Mouse (Mus musculus) midbrain, embryonic 10.5 days (tissue): ENCODE data around the gene Plppr2. TPM values are rescaled to one million over a fixed set of nuclear protein-coding genes. Genes with fewer than 3 reads are reported as not detected.

ENCODE experiments used
- polyA plus RNA-seq: library from polyadenylated mRNA; unstranded; fragments of >200 nt; fragmentation: Nextera tagmentation; extraction: Ambion mirVana; gene quantifications from 2 replicates; pipeline ENCODE4 v1.2.1, GENCODE M21; 2016

Plppr2 gene
- polyA plus RNA-seq, 1 experiment from 2014 or later = 14.7 TPM

Other genes starting within 250 kb of the Plppr2 start
- 52.2 and 58.9 TPM in 2 replicates for gene Ldlr, start 213.6 kb upstream of the Plppr2 start, polyA plus RNA-seq
- gene Spc24, start 176.7 kb upstream of the Plppr2 start, polyA plus RNA-seq = 146 and 175 TPM in 2 replicates
- gene Kank2, start 138.3 kb upstream of the Plppr2 start, polyA plus RNA-seq = 8.6 and 9.5 TPM in 2 replicates
- gene Angptl8, start 101.5 kb upstream of the Plppr2 start, polyA plus RNA-seq = 0.47 and 0.83 TPM in 2 replicates
- 22.0 and 23.5 TPM in 2 replicates for gene Dock6, start 84.4 kb upstream of the Plppr2 start, polyA plus RNA-seq
- 8.3 and 9.7 TPM in 2 replicates for gene Rab3d, start 18.8 kb upstream of the Plppr2 start, polyA plus RNA-seq
- gene Ccdc159, start 9.6 kb upstream of the Plppr2 start, polyA plus RNA-seq = 4.2 and 4.6 TPM in 2 replicates
- gene Tmem205, start 9.5 kb upstream of the Plppr2 start, polyA plus RNA-seq = 39.0 and 39.2 TPM in 2 replicates
- gene Swsap1, start 18.7 kb downstream of the Plppr2 start, polyA plus RNA-seq = 8.1 and 8.6 TPM in 2 replicates
- 8.9 and 10.2 TPM in 2 replicates for gene Epor, start 26.5 kb downstream of the Plppr2 start, polyA plus RNA-seq
- 3.0 and 3.7 TPM in 2 replicates for gene Rgl3, start 52.4 kb downstream of the Plppr2 start, polyA plus RNA-seq
- 5.7 and 6.3 TPM in 2 replicates for gene Ccdc151, start 65.6 kb downstream of the Plppr2 start, polyA plus RNA-seq
- gene Prkcsh, start 65.8 kb downstream of the Plppr2 start, polyA plus RNA-seq = 108 and 112 TPM in 2 replicates
- 16.7 and 26.8 TPM in 2 replicates for gene Elavl3, start 115.0 kb downstream of the Plppr2 start, polyA plus RNA-seq
- gene Gm49318, start 134.2 kb downstream of the Plppr2 start, polyA plus RNA-seq = not detected in 2 replicates
- 11.7 and 12.6 TPM in 2 replicates for gene Zfp653, start 134.3 kb downstream of the Plppr2 start, polyA plus RNA-seq
- 41.1 and 44.1 TPM in 2 replicates for gene Ecsit, start 148.4 kb downstream of the Plppr2 start, polyA plus RNA-seq
- 1.0 and 3.0 TPM in 2 replicates for gene Cnn1, start 162.2 kb downstream of the Plppr2 start, polyA plus RNA-seq
- gene Elof1, start 180.1 kb downstream of the Plppr2 start, polyA plus RNA-seq = 251 and 265 TPM in 2 replicates
- gene Acp5, start 198.7 kb downstream of the Plppr2 start, polyA plus RNA-seq = 20.2 and 20.9 TPM in 2 replicates
- gene Pigyl, start 219.8 kb downstream of the Plppr2 start, polyA plus RNA-seq = 57.8 and 60.3 TPM in 2 replicates